11 mouse cellular contexts compared by ENCODE assay signal in genomic region chr11:6895786-6896093, GRCm38 (mm10). TPM values are rescaled to one million over a fixed set of nuclear protein-coding genes. Genes with fewer than 3 reads are reported as not detected.
DNase-seq lines count a peak whose midpoint lies in the region; ATAC-seq and TF ChIP-seq lines count a peak whose summit lies in the region.
"Had no signal": no experiment of that assay in that cellular context is flagged by ENCODE, and none has a peak within 500 bp of the region (broad histone marks: within the 10 kb centered on the region; RNA-seq: fewer than 3 reads in every experiment).

No protein-coding gene starts in this region.

- 26% methylated on average over 8 of the region's 8 CpGs for WGBS in lung, embryonic 14.5 days

- H3K4me1 ChIP-seq in lung, embryonic 14.5 days (ENCODE audit: insufficient read depth) = peaks cover 13% of the 10 kb centered on the region; the same call in 1 of the 2 replicates

- H3K27ac ChIP-seq in lung, embryonic 14.5 days (ENCODE audit: low read depth) = peak overlapping the region; percentile 83

- H3K9ac ChIP-seq in lung, embryonic 14.5 days = no peak overlapping the region

- H3K27me3 ChIP-seq in lung, embryonic 14.5 days (ENCODE audit: insufficient read depth, low read length) = no peaks in the 10 kb centered on the region

- peak; percentile 74 for ATAC-seq in lung, embryonic 14.5 days (ENCODE audit: insufficient read depth)
- ATAC-seq in granulocyte monocyte progenitor cell, adult 5-6 weeks (replicated peaks; ENCODE audit: poor library complexity, severe bottlenecking) = no peak

- H3K4me2 ChIP-seq in lung, embryonic 14.5 days = no peak overlapping the region

- no peak for TF ChIP-seq POLR2A in brain, embryonic 14.5 days (IDR thresholded peaks at IDR 0.05; ENCODE audit: borderline replicate concordance, extremely low read depth, insufficient read depth, insufficient read length, poor library complexity, severe bottlenecking)

- H3K9me3 ChIP-seq in lung, embryonic 14.5 days (ENCODE audit: low read depth, low read length) = no peaks in the 10 kb centered on the region

- no peaks in the 10 kb centered on the region for H3K36me3 ChIP-seq in lung, embryonic 14.5 days (ENCODE audit: insufficient read depth)

- DNase-seq in lung, embryonic 14.5 days = peak; percentile 66
- DNase-seq in lung, postnatal 14 days = no peak
- peak; percentile 46 for DNase-seq in brain, embryonic 14.5 days (ENCODE audit: low read depth)
- peak; percentile 90 for DNase-seq in cerebellum, postnatal 25 days
- peak; percentile 43 to 61 for DNase-seq in kidney, postnatal 36 days
- DNase-seq in layer of hippocampus, postnatal 14 days (ENCODE audit: low spot score in 2 of 2) = no peak
- DNase-seq in right cerebral cortex, adult 18-20 months = no peak

- no peak overlapping the region for H3K4me3 ChIP-seq in lung, embryonic 14.5 days (ENCODE audit: low read depth, low read length)

- TF ChIP-seq CTCF in lung, embryonic 14.5 days (IDR thresholded peaks at IDR 0.05; ENCODE audit: low read depth) = no peak
- no peak for TF ChIP-seq CTCF in brain, embryonic 14.5 days (IDR thresholded peaks at IDR 0.05; ENCODE audit: borderline replicate concordance, extremely low read depth, insufficient read depth, insufficient read length)

RNA-seq across cellular contexts. Expression of gene Gm11983, which starts 58.3 kb away (rescaled TPM):
- polyA plus RNA-seq in lung, embryonic 14.5 days (2014; fragmentation: Nextera tagmentation; extraction: Ambion mirVana) = not detected in 2 replicates
- polyA plus RNA-seq in brain, embryonic 14.5 days (2012; rRNA removed) = not detected in 2 replicates
- not detected for total RNA-seq in layer of hippocampus, postnatal 14 days (2021)
- not detected in 2 replicates for total RNA-seq in granulocyte monocyte progenitor cell, adult 5-6 weeks (2014; fragmentation: Nextera tagmentation)
- not detected in 2 replicates for total RNA-seq in granulocyte monocyte progenitor cell, adult 5-6 weeks (2017)
- total RNA-seq: layer of hippocampus, postnatal 10 days had no signal
- polyA plus RNA-seq: heart, postnatal 0 days; spleen, adult 2 months had no signal

Comparison
In these comparisons a context has a peak if more than half of its experiments do, and no peak if none do; other contexts are left out.
1. DNase-seq: peak in lung, embryonic 14.5 days (single experiment), brain, embryonic 14.5 days (single experiment), cerebellum, postnatal 25 days (2 of 2) and kidney, postnatal 36 days (2 of 2); none in lung, postnatal 14 days (single experiment), layer of hippocampus, postnatal 14 days (0 of 2) and right cerebral cortex, adult 18-20 months (single experiment).